Mouse (Mus musculus) heart, embryonic 12.5 days (tissue): ENCODE results near the gene Mbd3. TPM values are rescaled to one million over a fixed set of nuclear protein-coding genes. Genes with fewer than 3 reads are reported as not detected.

Experiments
- ATAC-seq: fragments of 200-750 bp; cut with Nextera tagmentation; 2 replicates; pipeline ENCODE4 v1.8.0; 2017; ENCODE audit warnings: moderate TSS enrichment, moderate library complexity; ENCODE audit not compliant: insufficient number of reproducible peaks, low FRiP score
- H3K27ac ChIP-seq: fragments of 300-500 bp; sonication (generic); 2 replicates; pipeline ENCODE4 v1.5.1; 2016; ENCODE audit warnings: mild to moderate bottlenecking, moderate library complexity; ENCODE audit not compliant: poor library complexity, severe bottlenecking
- H3K27me3 ChIP-seq: fragments of 300-500 bp; sonication (generic); replicated peaks from 2 replicates; pipeline ENCODE4 v1.6.1; 2016; ENCODE audit warnings: mild to moderate bottlenecking, moderate library complexity
- H3K36me3 ChIP-seq: fragments of 300-500 bp; sonication (generic); 2 replicates; pipeline ENCODE4 v1.6.1; 2016; ENCODE audit warnings: mild to moderate bottlenecking, moderate library complexity
- H3K4me1 ChIP-seq: fragments of 300-500 bp; sonication (generic); replicated peaks from 2 replicates; pipeline ENCODE4 v1.6.1; 2016; ENCODE audit warnings: mild to moderate bottlenecking
- H3K4me2 ChIP-seq: fragments of 300-500 bp; sonication (generic); 2 replicates; pipeline ENCODE4 v1.6.1; 2016; ENCODE audit warnings: mild to moderate bottlenecking, moderate library complexity
- H3K4me3 ChIP-seq: fragments of 300-500 bp; sonication (generic); 2 replicates; pipeline ENCODE4 v1.5.1; 2016; ENCODE audit warnings: mild to moderate bottlenecking
- H3K9ac ChIP-seq: fragments of 300-500 bp; sonication (generic); 2 replicates; pipeline ENCODE4 v1.6.1; 2016; ENCODE audit warnings: mild to moderate bottlenecking, moderate library complexity
- H3K9me3 ChIP-seq: fragments of 300-500 bp; sonication (generic); replicated peaks from 2 replicates; pipeline ENCODE4 v1.6.1; 2016; ENCODE audit warnings: mild to moderate bottlenecking, moderate library complexity
- WGBS: fragments of 180-500 bp; shearing (Covaris S2); methylation state at CpG from one replicate; pipeline ENCODE4 v1.1.7; 2016; 5-methylcytosine and 5-hydroxymethylcytosine counted together
- polyA plus RNA-seq: library from polyadenylated mRNA; unstranded; fragments of >200 nt; fragmentation: Nextera tagmentation; extraction: Ambion mirVana; gene quantifications from 2 replicates; pipeline ENCODE4 v1.2.1, GENCODE M21; 2016

Mbd3 gene
- polyA plus RNA-seq, 1 experiment from 2014 or later: 181 TPM

GRCm38 (mm10) chr10:80435764-80436163, 36.4 kb upstream of the Mbd3 start:
- no peak overlapping the region for H3K27ac ChIP-seq
- peak overlapping the region; percentile 41; the same call in 1 of the 2 replicates for H3K9ac ChIP-seq
- H3K27me3 ChIP-seq: peaks cover 18% of the 10 kb centered on the region; the same call in 1 of the 2 replicates
- peaks cover 28% of the 10 kb centered on the region for H3K4me1 ChIP-seq
- peak; percentile 63 for ATAC-seq
- H3K4me3 ChIP-seq: no peak overlapping the region
- peaks cover 4% of the 10 kb centered on the region for H3K36me3 ChIP-seq
- H3K9me3 ChIP-seq: no peaks in the 10 kb centered on the region
- 43% methylated on average over 7 of the region's 7 CpGs for WGBS
- peak overlapping the region; percentile 27 for H3K4me2 ChIP-seq

GRCm38 (mm10) chr10:80434823-80435222, 35.5 kb upstream of the Mbd3 start:
- Histone ChIP-seq H3K9ac (0 out of 2 replicates have a peak overlapping the region, but pooled peaks have one; percentile 14), H3K36me3 (peaks cover 13% of the 10 kb centered on the region), H3K4me1 (peaks cover 31% of the 10 kb centered on the region), H3K27ac (no peak overlapping the region), H3K9me3 (no peaks in the 10 kb centered on the region), H3K4me2 (peak overlapping the region; percentile 5; the same call in 1 of the 2 replicates), H3K27me3 (peaks cover 18% of the 10 kb centered on the region; the same call in 1 of the 2 replicates), H3K4me3 (no peak overlapping the region; the same call in 1 of the 2 replicates)
- no peak for ATAC-seq
- WGBS: 78% methylated on average over 3 of the region's 3 CpGs

GRCm38 (mm10) chr10:80434233-80434592, 34.9 kb upstream of the Mbd3 start:
- Histone ChIP-seq H3K27me3 (peaks cover 17% of the 10 kb centered on the region; the same call in 1 of the 2 replicates), H3K4me2 (peak overlapping the region; percentile 34), H3K9ac (no peak overlapping the region), H3K27ac (peak overlapping the region; percentile 36; the same call in 1 of the 2 replicates), H3K9me3 (no peaks in the 10 kb centered on the region), H3K4me3 (peak overlapping the region; percentile 99), H3K36me3 (peaks cover 19% of the 10 kb centered on the region), H3K4me1 (peaks cover 31% of the 10 kb centered on the region)
- 14% methylated on average over 8 of the region's 8 CpGs for WGBS
- no peak for ATAC-seq

GRCm38 (mm10) chr10:80433513-80434232, 34.3 kb upstream of the Mbd3 start, which contains the start of gene Tcf3:
Tcf3 (minus strand) TSS chr10:80433647.
- Histone ChIP-seq H3K9me3 (no peaks in the 10 kb centered on the region), H3K27me3 (0 out of 2 replicates have a peak, but pooled peaks cover 13% of the 10 kb centered on the region), H3K4me2 (peak within 1 kb of the TSS; percentile 75), H3K9ac (peak within 1 kb of the TSS; percentile 100), H3K4me3 (peak within 1 kb of the TSS; percentile 99), H3K27ac (peak within 1 kb of the TSS; percentile 90), H3K4me1 (peaks cover 31% of the 10 kb centered on the region), H3K36me3 (peaks cover 25% of the 10 kb centered on the region)
- under 1% methylated on average over 57 of the region's 61 CpGs for WGBS
- peak; percentile 88 for ATAC-seq

- Histone ChIP-seq H3K27me3 (0 out of 2 replicates have a peak, but pooled peaks cover 6% of the 10 kb centered on the region), H3K36me3 (peaks cover 31% of the 10 kb centered on the region), H3K4me1 (peaks cover 31% of the 10 kb centered on the region), H3K4me2 (peak overlapping the region; percentile 75), H3K9me3 (no peaks in the 10 kb centered on the region), H3K9ac (peak overlapping the region; percentile 100), H3K4me3 (peak overlapping the region; percentile 99), H3K27ac (peak overlapping the region; percentile 90)
- under 1% methylated on average over 60 of the region's 60 CpGs for WGBS
- ATAC-seq: 0 out of 2 replicates have a peak, but pooled peaks have one; percentile 13
Observed at GRCm38 (mm10) chr10:80432936-80433512, 33.7 kb upstream of the Mbd3 start.

GRCm38 (mm10) chr10:80432387-80432785, 33.0 kb upstream of the Mbd3 start:
- Histone ChIP-seq H3K4me3 (peak overlapping the region; percentile 99), H3K36me3 (peaks cover 37% of the 10 kb centered on the region), H3K9ac (peak overlapping the region; percentile 100), H3K27me3 (no peaks in the 10 kb centered on the region), H3K4me2 (peak overlapping the region; percentile 75), H3K9me3 (no peaks in the 10 kb centered on the region), H3K27ac (peak overlapping the region; percentile 90), H3K4me1 (peaks cover 31% of the 10 kb centered on the region)
- no peak for ATAC-seq
- 5% methylated on average over 4 of the region's 4 CpGs for WGBS

GRCm38 (mm10) chr10:80431570-80432386, 32.4 kb upstream of the Mbd3 start:
- H3K4me2 ChIP-seq: peak overlapping the region; percentile 75
- no peaks in the 10 kb centered on the region for H3K9me3 ChIP-seq
- peak overlapping the region; percentile 33; the same call in 1 of the 2 replicates for H3K27ac ChIP-seq
- H3K9ac ChIP-seq: peak overlapping the region; percentile 100
- H3K4me3 ChIP-seq: peak overlapping the region; percentile 99
- no peak for ATAC-seq
- H3K36me3 ChIP-seq: peaks cover 43% of the 10 kb centered on the region
- 30% methylated on average over 16 of the region's 16 CpGs for WGBS
- H3K27me3 ChIP-seq: no peaks in the 10 kb centered on the region
- H3K4me1 ChIP-seq: peaks cover 31% of the 10 kb centered on the region

- no peak overlapping the region for H3K4me2 ChIP-seq
- WGBS: 77% methylated on average over 7 of the region's 8 CpGs
- H3K9ac ChIP-seq: no peak overlapping the region
- no peak for ATAC-seq
- peaks cover 22% of the 10 kb centered on the region for H3K4me1 ChIP-seq
- peaks cover 56% of the 10 kb centered on the region for H3K36me3 ChIP-seq
- no peak overlapping the region for H3K4me3 ChIP-seq
- H3K9me3 ChIP-seq: peaks cover 4% of the 10 kb centered on the region; the same call in 1 of the 2 replicates
- no peak overlapping the region; the same call in 1 of the 2 replicates for H3K27ac ChIP-seq
- H3K27me3 ChIP-seq: no peaks in the 10 kb centered on the region
Observed at GRCm38 (mm10) chr10:80430375-80430980, 31.1 kb upstream of the Mbd3 start.

GRCm38 (mm10) chr10:80429800-80430199, 30.4 kb upstream of the Mbd3 start:
- Histone ChIP-seq H3K27me3 (no peaks in the 10 kb centered on the region), H3K4me2 (no peak overlapping the region), H3K36me3 (peaks cover 63% of the 10 kb centered on the region), H3K4me3 (no peak overlapping the region), H3K9ac (0 out of 2 replicates have a peak overlapping the region, but pooled peaks have one; percentile 30), H3K4me1 (peaks cover 22% of the 10 kb centered on the region), H3K27ac (no peak overlapping the region), H3K9me3 (peaks cover 11% of the 10 kb centered on the region; the same call in 1 of the 2 replicates)
- WGBS: 85% methylated on average over 8 of the region's 8 CpGs
- ATAC-seq: no peak

- Histone ChIP-seq H3K4me1 (peaks cover 29% of the 10 kb centered on the region), H3K4me2 (no peak overlapping the region), H3K4me3 (no peak overlapping the region), H3K27me3 (no peaks in the 10 kb centered on the region), H3K36me3 (peaks cover 89% of the 10 kb centered on the region), H3K9ac (no peak overlapping the region), H3K27ac (no peak overlapping the region), H3K9me3 (peaks cover 12% of the 10 kb centered on the region; the same call in 1 of the 2 replicates)
- ATAC-seq: no peak
- 94% methylated on average over 3 of the region's 3 CpGs for WGBS
Observed at GRCm38 (mm10) chr10:80425041-80425440, 25.7 kb upstream of the Mbd3 start.
